Mouse (Mus musculus) heart, embryonic 10.5 days (tissue): ENCODE data around the gene Fam53b. TPM values are rescaled to one million over a fixed set of nuclear protein-coding genes. Genes with fewer than 3 reads are reported as not detected.
"Not testable (repeated sequence)": the region's sequence is repeated elsewhere in the genome, so short reads cannot be mapped to it uniquely, and the experiment has no call there.

Experiments
- DNase-seq: peaks from one replicate; pipeline ENCODE4 v3.0.0-alpha.2; 2017; ENCODE audit warnings: low spot score
- H3K27ac ChIP-seq: fragments of 300-500 bp; sonication (generic); 2 replicates; pipeline ENCODE4 v1.5.1; 2016; ENCODE audit warnings: mild to moderate bottlenecking
- H3K27me3 ChIP-seq: fragments of 300-500 bp; sonication (generic); 2 replicates; pipeline ENCODE4 v1.6.1; 2016; ENCODE audit warnings: mild to moderate bottlenecking; ENCODE audit not compliant: poor library complexity, insufficient read depth, severe bottlenecking
- H3K36me3 ChIP-seq: fragments of 300-500 bp; sonication (generic); 2 replicates; pipeline ENCODE4 v1.6.1; 2016; ENCODE audit warnings: mild to moderate bottlenecking, moderate library complexity
- H3K4me1 ChIP-seq: fragments of 300-500 bp; sonication (generic); 2 replicates; pipeline ENCODE4 v1.6.1; 2016; ENCODE audit warnings: mild to moderate bottlenecking
- H3K4me3 ChIP-seq: fragments of 300-500 bp; sonication (generic); 2 replicates; pipeline ENCODE4 v1.5.1; 2016; ENCODE audit warnings: mild to moderate bottlenecking, moderate library complexity
- H3K9me3 ChIP-seq: fragments of 300-500 bp; sonication (generic); 2 replicates; pipeline ENCODE4 v1.6.1; 2016; ENCODE audit warnings: mild to moderate bottlenecking, moderate library complexity
- WGBS: fragments of 180-500 bp; shearing (Covaris S2); methylation state at CpG from one replicate; pipeline ENCODE4 v1.1.7; 2016; 5-methylcytosine and 5-hydroxymethylcytosine counted together
- polyA plus RNA-seq: library from polyadenylated mRNA; unstranded; fragments of >200 nt; fragmentation: Nextera tagmentation; extraction: Ambion mirVana; gene quantifications from 2 replicates; pipeline ENCODE4 v1.2.1, GENCODE M21; 2016

The Fam53b gene
- polyA plus RNA-seq, 1 experiment from 2014 or later, result 17.7 TPM

DNA sequence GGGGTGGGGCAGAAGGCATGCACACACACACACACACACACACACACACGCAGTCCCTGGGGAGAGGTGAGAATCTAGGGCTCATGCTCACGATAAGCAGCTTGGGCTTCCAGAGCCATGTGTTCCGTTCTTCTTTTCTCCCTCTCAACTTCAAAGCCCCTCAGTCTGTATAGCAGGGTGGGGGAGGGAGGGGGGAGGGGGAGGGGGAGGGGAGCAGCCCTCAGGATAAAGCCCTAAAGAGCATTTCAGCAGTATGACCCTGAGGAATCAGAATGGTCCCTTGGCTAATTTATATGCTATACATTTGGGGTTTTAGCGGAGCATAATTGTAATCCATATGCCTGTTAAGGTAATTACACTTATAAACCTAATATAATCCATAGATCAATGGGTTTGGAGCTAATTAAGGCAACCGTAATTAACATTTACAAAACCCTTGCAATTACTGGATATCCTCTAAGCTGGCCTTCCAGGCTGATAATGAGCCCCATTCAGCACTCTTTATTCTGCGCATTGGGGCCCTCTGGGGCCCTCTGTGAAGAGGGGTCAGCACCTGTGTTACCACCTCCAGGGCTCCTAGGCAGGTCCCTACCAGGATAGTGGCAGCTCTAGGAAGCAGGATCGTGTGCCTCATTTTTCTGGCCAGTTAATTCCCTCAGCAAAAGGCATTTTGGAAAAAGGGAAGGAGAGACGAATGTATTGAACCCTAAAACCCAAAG, 147.9 kb downstream of the Fam53b start:
- Histone ChIP-seq H3K36me3 (no peaks in the 10 kb centered on the region), H3K9me3 (no peaks in the 10 kb centered on the region), H3K4me1 (peaks cover 46% of the 10 kb centered on the region), H3K4me3 (no peak overlapping the region), H3K27ac (no peak overlapping the region; the same call in 1 of the 2 replicates), H3K27me3 (no peaks in the 10 kb centered on the region)
- 51% methylated on average over 8 of the region's 8 CpGs for WGBS
- DNase-seq, result no peak

DNA sequence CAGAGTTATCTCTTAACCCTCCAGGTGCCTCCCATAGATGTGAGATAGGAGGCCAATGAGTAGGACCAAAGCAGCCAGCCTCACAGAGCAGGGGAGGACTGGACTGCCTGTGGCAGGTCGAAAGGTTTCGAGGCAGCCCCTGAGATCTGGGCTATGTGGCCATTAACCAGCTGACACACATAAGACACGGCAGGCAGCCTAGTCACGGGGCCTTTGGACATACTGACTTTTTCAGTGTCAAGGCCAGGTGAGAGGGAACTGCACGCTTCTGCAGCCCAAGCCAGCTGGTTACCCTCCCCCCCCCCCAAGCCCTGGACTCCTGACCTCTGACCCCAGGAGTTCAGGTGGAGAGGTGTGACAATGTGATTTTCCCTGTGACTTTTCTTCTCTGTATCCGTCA, 148.9 kb downstream of the Fam53b start:
- no peaks in the 10 kb centered on the region for H3K27me3 ChIP-seq
- H3K4me3 ChIP-seq, result no peak overlapping the region
- no peaks in the 10 kb centered on the region for H3K36me3 ChIP-seq
- DNase-seq, result no peak
- no peak overlapping the region for H3K27ac ChIP-seq
- WGBS, result 74% methylated on average over 6 of the region's 6 CpGs
- H3K4me1 ChIP-seq, result peaks cover 53% of the 10 kb centered on the region
- no peaks in the 10 kb centered on the region for H3K9me3 ChIP-seq

DNA sequence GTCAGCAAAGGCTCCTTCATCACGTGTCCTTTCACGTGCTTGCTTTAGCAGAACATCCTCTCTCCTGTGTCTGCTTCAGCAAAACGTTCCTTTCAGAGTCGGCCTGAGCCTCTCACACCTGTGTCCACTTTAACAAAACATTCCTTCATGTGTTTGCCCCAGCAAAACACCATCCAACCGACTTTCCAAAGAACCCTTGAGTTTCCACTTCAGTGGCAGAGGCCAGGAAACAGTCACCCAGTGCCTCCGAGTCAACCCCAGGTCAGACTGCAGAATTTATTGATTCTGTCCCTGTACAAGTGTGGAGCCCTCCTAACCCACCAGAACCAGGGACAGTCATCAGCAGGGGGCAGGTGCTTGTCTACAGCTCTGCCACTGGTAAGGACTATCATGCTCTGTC, 150.9 kb downstream of the Fam53b start:
- not testable (repeated sequence) for H3K36me3 ChIP-seq, H3K4me3 ChIP-seq, H3K27ac ChIP-seq, H3K9me3 ChIP-seq, H3K27me3 ChIP-seq, DNase-seq
- peaks cover 73% of the 10 kb centered on the region for H3K4me1 ChIP-seq
- WGBS, result 68% methylated on average over 6 of the region's 6 CpGs

Other genes starting within 250 kb of the Fam53b start
- 148 and 160 TPM in 2 replicates for gene Oat, start 237.5 kb downstream of the Fam53b start, polyA plus RNA-seq
- not detected in 2 replicates for gene Nkx1-2, start 214.2 kb downstream of the Fam53b start, polyA plus RNA-seq
- gene Lhpp, start 203.2 kb downstream of the Fam53b start, polyA plus RNA-seq, result 17.4 and 19.3 TPM in 2 replicates
- gene Eef1akmt2, start 38.8 kb upstream of the Fam53b start, polyA plus RNA-seq, result 44.1 and 54.1 TPM in 2 replicates
- 26.9 and 28.0 TPM in 2 replicates for gene Abraxas2, start 45.3 kb upstream of the Fam53b start, polyA plus RNA-seq
- gene Zranb1, start 117.3 kb upstream of the Fam53b start, polyA plus RNA-seq, result 7.0 and 8.3 TPM in 2 replicates